Mouse (Mus musculus) cerebellum, adult 8-10 months (tissue): ENCODE results near the gene Maff.

Experiments
- DNase-seq: peaks from one replicate; pipeline ENCODE4 v3.0.0; 2022

The Maff gene

DNA sequence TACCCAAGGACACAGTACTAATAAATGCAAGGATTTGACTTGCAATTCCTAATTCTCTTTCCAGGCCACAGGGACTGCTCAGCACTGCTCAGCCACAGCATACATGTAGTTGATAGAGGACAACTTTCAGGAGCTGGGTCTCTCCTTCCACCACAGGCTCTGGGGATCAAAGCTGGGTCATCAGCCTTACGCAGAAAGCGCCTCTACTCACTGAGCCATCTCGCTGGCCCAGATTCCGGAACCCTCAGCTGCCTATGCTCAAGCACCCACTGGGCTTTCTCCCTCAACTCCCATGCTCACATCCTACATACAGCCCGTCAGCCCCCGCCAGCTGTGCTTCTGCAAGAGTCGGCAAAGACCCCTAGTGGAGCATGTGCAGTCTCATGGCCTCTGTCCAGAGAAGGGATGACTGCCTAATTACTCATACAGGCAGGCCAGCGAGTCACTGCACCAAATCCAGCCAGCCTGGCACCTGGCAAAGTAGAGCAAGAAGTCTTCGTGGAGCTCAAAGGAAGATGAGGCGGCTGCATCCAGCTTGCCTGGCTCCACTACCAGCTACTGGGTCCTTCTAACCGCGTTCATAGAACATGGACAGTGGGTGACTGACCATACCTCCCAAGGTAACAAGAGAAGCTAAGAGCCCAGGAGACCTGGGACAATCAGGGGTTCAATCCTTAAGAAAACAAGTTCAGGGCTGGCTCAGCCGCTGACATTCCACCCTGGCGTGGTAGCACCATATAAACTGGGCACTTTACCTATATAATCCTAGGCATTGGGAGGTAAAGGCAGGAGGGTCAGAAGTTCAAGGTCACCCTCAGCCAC is 53.0 kb downstream of the Maff start:
- DNase-seq: no peak

DNA sequence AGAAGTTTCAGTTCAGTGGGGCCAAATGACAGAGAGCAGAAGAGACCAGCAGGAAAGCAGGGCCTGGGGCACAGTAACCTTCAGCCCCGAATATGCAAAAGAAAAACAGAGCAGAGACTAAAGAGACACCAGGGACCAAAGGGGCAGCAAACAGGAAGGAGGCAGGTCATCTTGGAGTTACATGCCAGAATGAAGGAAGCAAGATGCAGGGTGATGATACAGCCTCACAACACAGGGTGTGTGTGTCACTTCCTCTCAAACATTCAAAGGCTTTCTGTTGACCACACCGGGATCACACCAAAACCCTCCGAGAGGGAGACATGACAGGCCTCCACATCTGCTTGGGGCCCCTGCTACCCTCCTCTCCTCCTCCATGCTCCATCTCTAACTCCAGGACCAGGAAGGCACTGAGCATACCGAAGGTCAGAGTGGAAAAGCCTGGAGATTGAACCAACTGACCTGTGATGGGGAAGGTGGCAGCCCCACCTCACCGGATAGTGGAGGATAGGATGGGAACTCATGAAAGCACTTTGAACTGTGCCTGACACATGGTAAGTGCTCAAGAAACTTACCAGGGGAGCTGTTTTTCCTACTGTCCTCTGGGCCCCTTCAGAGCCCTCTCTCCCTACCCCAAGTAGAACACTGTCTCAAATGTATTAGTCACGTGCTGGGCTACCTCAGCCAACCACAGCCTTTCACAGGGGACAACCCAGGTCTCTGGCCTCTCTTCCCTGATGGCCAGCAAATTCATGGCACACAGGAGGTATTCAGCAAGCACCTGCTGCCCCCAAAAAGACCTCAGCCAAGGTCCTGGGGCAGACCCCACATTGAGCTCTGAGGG is 53.9 kb downstream of the Maff start:
- no peak for DNase-seq

DNA sequence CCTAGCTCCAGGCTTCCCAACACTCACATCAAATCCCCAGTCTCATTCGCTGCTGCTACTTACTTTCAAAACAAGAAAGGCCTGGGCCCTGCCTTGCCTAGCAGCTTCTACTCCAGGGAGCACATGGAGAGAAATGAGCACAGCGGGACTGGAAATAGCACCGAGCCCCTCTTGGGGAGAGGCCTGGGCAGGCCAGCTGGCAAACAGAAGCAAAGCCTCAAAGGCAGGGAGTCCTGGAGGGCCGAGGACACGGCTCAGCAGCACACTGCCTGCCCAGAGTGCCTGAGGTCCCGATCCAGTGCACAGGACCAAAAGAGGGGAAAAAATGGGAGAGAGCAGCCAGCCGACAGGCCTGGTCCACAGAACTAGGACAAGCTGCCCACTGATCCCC is 54.5 kb downstream of the Maff start:
- DNase-seq: no peak

DNA sequence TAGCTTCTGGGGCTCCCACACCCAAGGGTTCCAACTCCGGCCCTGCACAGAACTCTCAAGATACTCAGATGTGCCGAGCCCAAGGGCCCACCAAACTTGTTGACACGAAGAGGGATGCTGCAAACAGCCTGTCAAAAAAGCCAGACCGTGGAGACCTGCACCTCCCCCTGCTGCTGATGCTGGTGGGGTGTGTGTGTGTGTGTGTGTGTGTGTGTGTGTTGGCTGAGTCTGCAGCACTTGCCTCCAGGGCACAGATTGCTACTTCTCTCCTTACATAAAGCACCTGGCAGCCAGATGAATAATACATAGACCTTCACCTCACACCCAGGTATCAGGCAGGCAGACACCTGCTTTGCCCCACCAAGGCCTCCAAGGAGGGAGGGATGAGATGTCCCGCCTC is 55.8 kb downstream of the Maff start:
- no peak for DNase-seq

DNA sequence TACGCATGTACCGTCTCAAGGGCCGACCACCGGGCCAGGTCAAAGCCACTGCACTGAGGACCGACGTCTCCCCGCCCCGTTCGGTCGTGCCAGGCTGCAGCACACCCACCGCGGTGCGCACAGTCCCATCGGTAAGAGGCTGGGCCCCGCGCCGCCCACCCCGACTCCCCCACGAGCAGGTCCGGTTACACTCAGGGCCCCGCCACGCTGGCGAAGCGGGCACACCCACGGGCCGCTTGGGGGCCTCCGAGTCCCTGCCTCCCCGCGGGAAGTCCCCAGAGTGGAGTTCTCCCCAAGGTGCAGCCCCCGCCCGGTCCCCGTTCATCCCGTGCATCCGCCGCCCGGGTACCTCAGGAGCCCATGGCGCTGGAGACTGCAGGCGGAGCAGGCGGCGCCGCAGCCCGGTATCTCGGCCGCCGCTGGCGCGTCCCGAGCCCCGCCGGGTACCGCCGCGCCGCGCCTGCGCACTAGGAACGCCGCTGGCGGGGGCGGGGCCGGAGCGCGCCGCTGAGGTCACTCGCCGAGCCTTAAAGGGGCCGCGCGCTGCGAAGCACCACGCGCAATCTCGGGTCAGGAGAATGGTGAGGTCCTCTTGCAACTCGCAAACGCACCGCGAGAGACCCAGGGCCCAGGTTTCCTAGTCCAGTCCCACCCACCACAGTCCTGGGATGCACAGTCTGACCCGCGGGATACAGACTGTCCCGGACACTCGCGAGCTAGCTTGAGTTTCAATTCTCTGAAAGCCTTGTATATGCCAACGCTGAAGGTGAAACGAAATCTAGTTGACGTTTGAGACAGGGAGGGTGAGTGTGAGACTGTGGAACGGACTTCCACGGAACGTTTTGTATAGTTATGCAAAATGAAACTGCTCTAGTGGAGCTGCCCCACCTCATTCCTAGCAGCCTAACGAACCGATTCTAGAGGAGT is 56.7 kb downstream of the Maff start, which contains the start of gene Tmem184b:
Gene Tmem184b (minus strand): TSS at position 734 of the 927 bp plus-strand sequence.
- peak; percentile 88 for DNase-seq

DNA sequence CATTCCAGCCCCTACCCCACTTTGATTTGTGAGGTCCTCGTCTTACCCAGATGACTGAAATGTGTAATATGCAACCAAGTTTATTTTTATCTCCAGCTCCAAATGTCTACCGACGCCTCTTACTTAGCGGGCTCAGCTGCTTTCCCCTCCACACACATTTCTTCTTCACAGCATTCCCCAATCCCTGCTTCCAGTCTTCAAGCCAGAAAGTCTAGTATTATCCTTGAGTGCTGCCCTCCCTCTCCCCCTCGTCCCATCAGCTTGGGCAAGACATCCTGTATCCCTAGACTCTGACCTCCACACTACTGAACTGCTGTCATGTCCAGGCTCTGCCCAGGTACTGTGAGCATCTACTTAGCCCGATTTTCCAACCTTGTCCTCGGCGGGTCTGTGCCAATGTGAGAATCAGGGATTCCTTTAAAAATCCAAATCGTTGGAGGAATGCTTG is 57.4 kb downstream of the Maff start:
- DNase-seq: peak; percentile 23

DNA sequence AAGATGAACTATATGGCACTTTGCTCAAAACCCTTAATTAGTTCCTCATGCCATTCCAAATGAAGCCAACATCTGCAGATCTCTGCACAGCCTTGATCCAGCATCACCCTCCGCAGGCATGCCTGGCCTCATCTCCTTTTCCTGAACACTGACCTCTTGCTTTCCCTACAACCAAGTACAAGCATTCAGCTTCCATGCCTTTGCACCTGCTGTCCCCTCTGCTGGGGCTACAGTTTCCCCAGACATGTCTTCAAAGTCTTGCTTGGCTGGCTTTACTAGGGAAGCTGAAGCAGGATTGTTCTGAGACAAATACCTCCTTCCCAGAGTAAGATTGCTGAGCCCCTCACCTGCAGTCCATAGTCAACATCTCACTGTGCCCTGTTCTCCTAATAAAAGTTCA is 57.9 kb downstream of the Maff start:
- DNase-seq: no peak

DNA sequence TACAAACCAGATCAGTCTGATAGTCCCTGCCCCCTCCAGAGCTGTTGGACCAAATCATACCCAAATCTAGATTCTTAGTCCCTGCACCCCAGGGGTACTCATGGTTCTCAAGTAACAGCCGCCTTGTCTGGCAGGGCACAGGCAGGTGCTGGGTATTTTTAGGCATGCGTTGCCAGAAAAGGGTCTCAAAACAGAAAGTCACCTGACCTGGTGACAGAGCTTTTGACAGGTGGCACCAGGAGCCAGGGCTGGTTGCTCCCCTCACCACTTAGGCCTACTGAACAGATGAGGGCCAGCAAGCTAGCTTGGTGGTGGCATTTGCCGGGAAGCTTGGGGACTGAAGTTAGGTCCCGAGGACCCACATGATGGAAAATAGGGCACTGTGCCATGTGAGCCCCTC is 60.1 kb downstream of the Maff start:
- no peak for DNase-seq
